Mouse (Mus musculus) stomach, embryonic 14.5 days (tissue): ENCODE results near the gene Lama4. TPM values are rescaled to one million over a fixed set of nuclear protein-coding genes. Genes with fewer than 3 reads are reported as not detected.

Experiments used
- ATAC-seq: fragments of 200-750 bp; cut with Nextera tagmentation; 2 replicates; pipeline ENCODE4 v1.8.0; 2017; ENCODE audit warnings: low read depth, moderate TSS enrichment; ENCODE audit not compliant: insufficient number of reproducible peaks, insufficient read depth, low FRiP score
- H3K27ac ChIP-seq: fragments of 300-500 bp; sonication (generic); 2 replicates; pipeline ENCODE4 v1.5.1; 2014; ENCODE audit warnings: mild to moderate bottlenecking, low read length, moderate library complexity, mixed read lengths
- H3K27me3 ChIP-seq: fragments of 300-500 bp; sonication (generic); 2 replicates; pipeline ENCODE4 v1.6.1; 2014; ENCODE audit warnings: low read length, control low read depth, mixed read lengths; ENCODE audit not compliant: control insufficient read depth, insufficient read depth
- H3K36me3 ChIP-seq: fragments of 300-500 bp; sonication (generic); 2 replicates; pipeline ENCODE4 v1.6.1; 2014; ENCODE audit warnings: mild to moderate bottlenecking, control low read depth, low read length, moderate library complexity, mixed read lengths; ENCODE audit not compliant: control insufficient read depth, insufficient read depth
- H3K4me1 ChIP-seq: fragments of 300-500 bp; sonication (generic); 2 replicates; pipeline ENCODE4 v1.6.1; 2014; ENCODE audit warnings: low read length, control low read depth, mixed read lengths; ENCODE audit not compliant: control insufficient read depth, insufficient read depth
- H3K4me2 ChIP-seq: fragments of 300-500 bp; sonication (generic); replicated peaks from 2 replicates; pipeline ENCODE4 v1.6.1; 2014; ENCODE audit warnings: low read depth, low read length, control low read depth
- H3K4me3 ChIP-seq: fragments of 300-500 bp; sonication (generic); 2 replicates; pipeline ENCODE4 v1.5.1; 2014; ENCODE audit warnings: low read depth, low read length, control low read depth
- H3K9ac ChIP-seq: fragments of 300-500 bp; sonication (generic); replicated peaks from 2 replicates; pipeline ENCODE4 v1.6.1; 2014; ENCODE audit warnings: low read depth, mild to moderate bottlenecking, control low read depth, low read length, moderate library complexity, mixed read lengths
- H3K9me3 ChIP-seq: fragments of 300-500 bp; sonication (generic); 2 replicates; pipeline ENCODE4 v1.6.1; 2016; ENCODE audit warnings: low read depth, low read length, control low read depth; ENCODE audit not compliant: control insufficient read depth
- WGBS: fragments of 180-500 bp; shearing (Covaris S2); extraction: QIAGEN DNeasy Blood & Tissue Kit; methylation state at CpG from one replicate; pipeline ENCODE4 v1.1.7; 2014; 5-methylcytosine and 5-hydroxymethylcytosine counted together
- polyA plus RNA-seq: library from polyadenylated mRNA; unstranded; fragments of >200 nt; fragmentation: Nextera tagmentation; extraction: Ambion mirVana; gene quantifications from 2 replicates; pipeline ENCODE4 v1.2.1, GENCODE M21; 2014

Gene Lama4
- polyA plus RNA-seq, 1 experiment from 2014 or later, result 72.8 TPM

GRCm38 (mm10) chr10:39049581-39050294 is 84.4 kb downstream of the Lama4 start:
- H3K9ac ChIP-seq, result no peak overlapping the region
- H3K36me3 ChIP-seq, result peaks cover 13% of the 10 kb centered on the region; the same call in 1 of the 2 replicates
- H3K4me3 ChIP-seq, result no peak overlapping the region
- H3K4me2 ChIP-seq, result no peak overlapping the region
- no peaks in the 10 kb centered on the region for H3K4me1 ChIP-seq
- ATAC-seq, result no peak
- H3K9me3 ChIP-seq, result no peaks in the 10 kb centered on the region
- H3K27ac ChIP-seq, result no peak overlapping the region
- no peaks in the 10 kb centered on the region for H3K27me3 ChIP-seq
- 72% methylated on average over 8 of the region's 8 CpGs for WGBS

GRCm38 (mm10) chr10:39056050-39056449 is 90.7 kb downstream of the Lama4 start:
- Histone ChIP-seq H3K4me1 (no peaks in the 10 kb centered on the region), H3K9ac (no peak overlapping the region), H3K4me3 (no peak overlapping the region), H3K4me2 (no peak overlapping the region), H3K9me3 (no peaks in the 10 kb centered on the region), H3K27ac (no peak overlapping the region), H3K27me3 (no peaks in the 10 kb centered on the region), H3K36me3 (peaks cover 8% of the 10 kb centered on the region; the same call in 1 of the 2 replicates)
- ATAC-seq, result no peak
- WGBS, result 74% methylated on average over 5 of the region's 5 CpGs

GRCm38 (mm10) chr10:39064732-39065131 is 99.4 kb downstream of the Lama4 start:
- Histone ChIP-seq H3K9me3 (no peaks in the 10 kb centered on the region), H3K4me3 (no peak overlapping the region), H3K27me3 (no peaks in the 10 kb centered on the region), H3K27ac (no peak overlapping the region), H3K4me2 (no peak overlapping the region), H3K36me3 (no peaks in the 10 kb centered on the region), H3K4me1 (no peaks in the 10 kb centered on the region), H3K9ac (no peak overlapping the region)
- no peak for ATAC-seq
- 93% methylated on average over 5 of the region's 5 CpGs for WGBS

GRCm38 (mm10) chr10:39065449-39065848 is 100.1 kb downstream of the Lama4 start:
- no peak for ATAC-seq
- Histone ChIP-seq H3K27ac (no peak overlapping the region), H3K36me3 (no peaks in the 10 kb centered on the region), H3K9me3 (no peaks in the 10 kb centered on the region), H3K4me2 (no peak overlapping the region), H3K4me1 (no peaks in the 10 kb centered on the region), H3K9ac (no peak overlapping the region), H3K27me3 (no peaks in the 10 kb centered on the region), H3K4me3 (no peak overlapping the region)
- WGBS, result 57% methylated on average over 3 of the region's 3 CpGs

GRCm38 (mm10) chr10:39066061-39066460 is 100.7 kb downstream of the Lama4 start:
- 89% methylated on average over 4 of the region's 4 CpGs for WGBS
- ATAC-seq, result no peak
- H3K9me3 ChIP-seq, result no peaks in the 10 kb centered on the region
- no peaks in the 10 kb centered on the region for H3K36me3 ChIP-seq
- H3K4me1 ChIP-seq, result no peaks in the 10 kb centered on the region
- no peak overlapping the region for H3K4me3 ChIP-seq
- H3K27me3 ChIP-seq, result no peaks in the 10 kb centered on the region
- no peak overlapping the region for H3K27ac ChIP-seq
- H3K9ac ChIP-seq, result no peak overlapping the region
- no peak overlapping the region for H3K4me2 ChIP-seq

- Histone ChIP-seq H3K36me3 (no peaks in the 10 kb centered on the region), H3K27me3 (no peaks in the 10 kb centered on the region), H3K4me2 (no peak overlapping the region), H3K4me1 (no peaks in the 10 kb centered on the region), H3K9ac (no peak overlapping the region), H3K27ac (no peak overlapping the region), H3K9me3 (no peaks in the 10 kb centered on the region), H3K4me3 (no peak overlapping the region)
- ATAC-seq, result no peak
Observed at GRCm38 (mm10) chr10:39066962-39067361, 101.6 kb downstream of the Lama4 start.

GRCm38 (mm10) chr10:39072048-39072447 is 106.7 kb downstream of the Lama4 start:
- Histone ChIP-seq H3K4me1 (no peaks in the 10 kb centered on the region), H3K27ac (no peak overlapping the region), H3K9me3 (no peaks in the 10 kb centered on the region), H3K36me3 (peaks cover 5% of the 10 kb centered on the region; the same call in 1 of the 2 replicates), H3K4me3 (no peak overlapping the region), H3K9ac (no peak overlapping the region), H3K27me3 (no peaks in the 10 kb centered on the region), H3K4me2 (no peak overlapping the region)
- 81% methylated on average over 4 of the region's 4 CpGs for WGBS
- no peak for ATAC-seq

GRCm38 (mm10) chr10:39096981-39097380 is 131.7 kb downstream of the Lama4 start:
- Histone ChIP-seq H3K4me1 (no peaks in the 10 kb centered on the region), H3K27me3 (no peaks in the 10 kb centered on the region), H3K36me3 (peaks cover 5% of the 10 kb centered on the region; the same call in 1 of the 2 replicates), H3K9me3 (no peaks in the 10 kb centered on the region), H3K4me3 (no peak overlapping the region), H3K27ac (no peak overlapping the region), H3K9ac (no peak overlapping the region), H3K4me2 (no peak overlapping the region)
- no peak for ATAC-seq
- WGBS, result 84% methylated on average over 9 of the region's 9 CpGs

GRCm38 (mm10) chr10:39098746-39099145 is 133.4 kb downstream of the Lama4 start:
- H3K4me1 ChIP-seq, result no peaks in the 10 kb centered on the region

More at GRCm38 (mm10) chr10:39098746-39099145, 133.4 kb downstream of the Lama4 start:
- no peak for ATAC-seq
- no peak overlapping the region for H3K9ac ChIP-seq
- H3K27me3 ChIP-seq, result no peaks in the 10 kb centered on the region
- no peaks in the 10 kb centered on the region for H3K9me3 ChIP-seq
- WGBS, result 97% methylated on average over 10 of the region's 10 CpGs
- peaks cover 3% of the 10 kb centered on the region; the same call in 1 of the 2 replicates for H3K36me3 ChIP-seq
- H3K4me3 ChIP-seq, result no peak overlapping the region
- H3K27ac ChIP-seq, result no peak overlapping the region
- H3K4me2 ChIP-seq, result no peak overlapping the region
